Mouse (Mus musculus): ENCODE results near the gene Pde7b. TPM values are rescaled to one million over a fixed set of nuclear protein-coding genes. Genes with fewer than 3 reads are reported as not detected.
"Not testable (repeated sequence)": the region's sequence is repeated elsewhere in the genome, so short reads cannot be mapped to it uniquely, and the experiment has no call there.

Gene Pde7b
- total RNA-seq, 2 experiments from 2014 or later = not detected

- ATAC-seq (replicated peaks; ENCODE audit: low FRiP score, poor library complexity, severe bottlenecking) = no peak
These were observed 156.2 kb downstream of the Pde7b start for GRCm38 (mm10) chr10:20568630-20569029.

GRCm38 (mm10) chr10:20567684-20568236 is 157.1 kb downstream of the Pde7b start:
- ATAC-seq (replicated peaks; ENCODE audit: low FRiP score, poor library complexity, severe bottlenecking) = no peak

- no peak for ATAC-seq (replicated peaks; ENCODE audit: low FRiP score, poor library complexity, severe bottlenecking)
These were observed 168.4 kb downstream of the Pde7b start for GRCm38 (mm10) chr10:20556477-20556876.

GRCm38 (mm10) chr10:20551341-20551740 is 173.5 kb downstream of the Pde7b start:
- no peak for ATAC-seq (replicated peaks; ENCODE audit: low FRiP score, poor library complexity, severe bottlenecking)

- ATAC-seq (replicated peaks; ENCODE audit: low FRiP score, poor library complexity, severe bottlenecking) = no peak
These were observed 174.1 kb downstream of the Pde7b start for GRCm38 (mm10) chr10:20550771-20551170.

GRCm38 (mm10) chr10:20550161-20550560 is 174.7 kb downstream of the Pde7b start:
- ATAC-seq (replicated peaks; ENCODE audit: low FRiP score, poor library complexity, severe bottlenecking) = no peak

GRCm38 (mm10) chr10:20548833-20549710 is 175.8 kb downstream of the Pde7b start:
- ATAC-seq (replicated peaks; ENCODE audit: low FRiP score, poor library complexity, severe bottlenecking) = no peak

GRCm38 (mm10) chr10:20547951-20548551 is 176.8 kb downstream of the Pde7b start:
- no peak for ATAC-seq (replicated peaks; ENCODE audit: low FRiP score, poor library complexity, severe bottlenecking)

GRCm38 (mm10) chr10:20543121-20543520 is 181.8 kb downstream of the Pde7b start:
- ATAC-seq (replicated peaks; ENCODE audit: low FRiP score, poor library complexity, severe bottlenecking) = no peak

GRCm38 (mm10) chr10:20533811-20534210 is 191.1 kb downstream of the Pde7b start:
- no peak for ATAC-seq (replicated peaks; ENCODE audit: low FRiP score, poor library complexity, severe bottlenecking)

- no peak for ATAC-seq (replicated peaks; ENCODE audit: low FRiP score, poor library complexity, severe bottlenecking)
These were observed 193.0 kb downstream of the Pde7b start for GRCm38 (mm10) chr10:20531921-20532320.

- ATAC-seq (replicated peaks; ENCODE audit: low FRiP score, poor library complexity, severe bottlenecking) = no peak
These were observed 196.1 kb downstream of the Pde7b start for GRCm38 (mm10) chr10:20528544-20529411.

GRCm38 (mm10) chr10:20527737-20528136 is 197.1 kb downstream of the Pde7b start:
- ATAC-seq (replicated peaks; ENCODE audit: low FRiP score, poor library complexity, severe bottlenecking) = no peak

- ATAC-seq (replicated peaks; ENCODE audit: low FRiP score, poor library complexity, severe bottlenecking) = no peak; the same call in 1 of the 2 replicates
These were observed 206.4 kb downstream of the Pde7b start for GRCm38 (mm10) chr10:20518529-20518889.

GRCm38 (mm10) chr10:20517756-20518528 is 206.9 kb downstream of the Pde7b start:
- not testable (repeated sequence) for ATAC-seq (replicated peaks; ENCODE audit: low FRiP score, poor library complexity, severe bottlenecking)

- no peak for ATAC-seq (replicated peaks; ENCODE audit: low FRiP score, poor library complexity, severe bottlenecking)
These were observed 211.0 kb downstream of the Pde7b start for GRCm38 (mm10) chr10:20513891-20514290.

- no peak for ATAC-seq (replicated peaks; ENCODE audit: low FRiP score, poor library complexity, severe bottlenecking)
These were observed 211.4 kb downstream of the Pde7b start for GRCm38 (mm10) chr10:20513461-20513860.

GRCm38 (mm10) chr10:20509819-20510218 is 215.1 kb downstream of the Pde7b start:
- ATAC-seq (replicated peaks; ENCODE audit: low FRiP score, poor library complexity, severe bottlenecking) = no peak

GRCm38 (mm10) chr10:20508497-20508896 is 216.4 kb downstream of the Pde7b start:
- no peak for ATAC-seq (replicated peaks; ENCODE audit: low FRiP score, poor library complexity, severe bottlenecking)

Data from erythroblast, adult 5-6 weeks (primary cell).